Mouse (Mus musculus): ENCODE measurements around the gene Fkbp15.

Gene Fkbp15

DNA sequence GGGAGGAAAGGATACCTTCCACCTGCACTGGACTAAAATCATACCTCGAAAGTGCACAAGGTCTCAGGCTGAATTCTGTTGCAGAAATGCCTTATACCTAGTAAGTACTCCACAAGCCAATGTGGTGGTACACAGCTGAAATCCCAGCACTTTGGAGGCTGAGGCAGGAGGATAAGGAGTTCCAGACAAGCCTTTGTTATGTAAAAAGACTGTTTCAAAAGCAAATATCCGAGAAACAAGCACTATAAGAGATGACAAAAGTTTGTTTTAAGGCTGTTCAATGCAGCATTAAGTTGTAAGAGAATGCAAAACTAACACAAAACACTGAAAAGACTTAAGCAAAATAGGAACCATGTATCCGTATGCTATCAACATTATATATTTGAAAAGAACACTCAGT lies 45.8 kb downstream of the Fkbp15 start:
- no peak for DNase-seq

DNA sequence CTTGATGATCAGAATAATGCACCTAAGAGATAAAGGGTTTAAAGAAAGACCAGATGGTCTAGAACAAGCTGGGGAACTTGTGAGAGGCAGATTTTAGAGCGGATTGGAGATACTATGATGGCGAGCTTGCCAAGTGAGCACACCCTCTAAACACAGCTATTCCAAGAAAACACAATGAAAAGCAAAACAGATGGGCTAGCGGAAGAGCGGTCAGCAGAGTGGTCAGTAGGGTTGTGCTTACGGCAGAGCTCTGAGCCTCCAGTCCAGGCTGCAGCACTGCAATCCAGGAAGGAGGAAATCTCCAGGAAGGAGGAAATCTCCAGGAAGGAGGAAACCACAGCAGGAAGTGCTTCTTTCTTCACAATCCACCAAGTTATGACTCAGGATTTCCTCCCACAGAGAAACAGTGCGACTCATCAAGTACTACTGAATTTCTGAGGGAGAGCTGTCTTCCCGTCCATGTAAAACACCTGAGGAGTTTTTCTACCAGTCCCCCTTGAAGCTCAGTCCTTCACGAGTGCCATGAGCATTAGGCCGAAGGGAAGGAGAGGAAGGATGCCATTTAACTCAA lies 46.6 kb downstream of the Fkbp15 start:
- no peak for DNase-seq

DNA sequence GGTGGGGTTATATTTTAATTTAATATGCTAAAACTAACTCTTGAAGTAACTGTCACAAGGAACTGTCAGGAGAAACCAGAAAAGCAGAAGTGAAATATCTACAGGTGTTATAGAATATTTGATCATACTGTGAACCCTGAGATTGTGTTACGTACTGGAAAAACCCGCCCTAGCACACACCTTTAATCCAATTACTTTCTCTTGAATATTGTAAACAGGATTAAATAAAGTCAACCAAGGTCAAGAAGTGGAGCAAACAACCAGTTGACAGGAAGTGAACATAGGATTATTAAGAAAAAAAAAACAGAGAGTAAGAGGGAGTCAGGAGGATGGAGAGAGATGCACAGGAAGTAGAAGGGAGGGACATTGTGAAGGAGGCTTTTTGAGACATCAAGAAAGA lies 47.5 kb downstream of the Fkbp15 start:
- no peak for DNase-seq

DNA sequence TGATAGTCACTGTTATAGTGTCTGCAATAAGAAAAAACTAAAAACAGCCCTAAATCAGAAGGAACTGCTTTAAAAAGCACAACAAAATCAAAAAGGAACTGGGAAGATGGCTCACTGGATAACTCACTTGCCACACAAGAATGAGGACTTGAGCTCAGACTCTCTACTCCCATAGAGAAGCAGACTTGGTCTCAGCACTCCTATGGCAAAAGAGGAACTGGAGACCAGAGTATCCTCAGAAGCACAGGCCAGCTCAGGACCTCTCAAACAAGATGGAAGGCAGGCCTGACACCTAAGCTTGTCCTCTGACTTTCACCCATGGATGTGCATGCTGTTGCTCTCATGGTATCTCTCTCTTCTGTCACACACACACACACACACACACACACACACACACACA lies 51.9 kb downstream of the Fkbp15 start:
- no peak for DNase-seq

DNA sequence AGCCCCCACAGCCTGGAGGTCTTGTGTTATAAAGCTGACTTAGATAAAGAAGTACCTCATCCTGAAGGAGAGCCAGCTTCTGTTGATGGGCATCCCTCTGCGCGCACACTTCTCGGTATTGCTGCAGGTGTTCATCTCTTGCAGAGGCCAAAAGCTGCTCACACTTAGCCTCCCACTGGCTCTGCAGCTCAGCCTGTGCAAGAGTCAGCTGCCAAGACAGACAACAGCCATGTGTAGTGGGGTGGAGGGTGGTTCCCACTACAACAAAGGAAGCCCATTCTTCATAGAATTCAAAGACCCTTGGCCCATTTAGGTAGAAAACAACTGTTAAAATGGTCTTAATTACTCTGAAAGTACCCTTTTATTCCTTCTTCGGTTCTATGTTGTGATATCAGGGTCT lies 53.5 kb downstream of the Fkbp15 start:
- DNase-seq, result no peak

DNA sequence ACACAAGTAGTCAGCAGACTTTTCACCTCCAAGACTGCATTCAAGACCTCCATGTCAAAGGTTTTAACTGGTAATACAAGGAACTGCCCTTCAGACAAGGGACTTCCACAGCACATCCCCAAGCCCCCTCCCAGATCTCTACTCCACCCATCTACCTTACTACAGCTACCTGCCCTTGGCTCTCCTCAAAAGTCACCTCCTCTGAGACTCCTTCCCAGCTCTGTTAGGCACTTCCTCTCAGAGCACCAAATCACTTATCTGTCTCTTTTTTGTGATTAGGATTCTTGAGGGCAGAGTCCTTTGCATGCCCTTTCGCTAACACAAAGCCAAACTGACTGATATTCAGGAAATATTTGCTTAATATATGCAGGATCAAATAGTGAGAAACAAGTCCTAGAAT lies 54.0 kb downstream of the Fkbp15 start:
- DNase-seq, result no peak

DNA sequence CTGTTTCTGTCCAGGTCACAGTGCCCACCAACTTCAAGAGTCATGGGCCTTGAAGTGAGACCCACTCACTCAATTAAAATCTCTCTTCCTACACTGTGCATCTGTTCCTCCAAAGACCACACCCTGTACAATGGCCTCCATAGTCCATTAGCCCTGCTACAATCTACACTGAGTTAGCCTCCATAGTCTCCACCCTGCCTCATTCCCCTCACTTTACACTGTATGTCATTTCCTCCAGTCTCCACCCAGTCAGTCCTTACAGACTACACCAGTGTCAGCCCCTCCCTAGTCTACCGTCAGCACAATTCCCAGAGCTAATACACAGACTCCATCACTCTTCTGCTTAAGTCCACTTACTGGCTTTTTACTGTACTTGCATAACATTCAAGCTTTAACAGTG lies 57.1 kb downstream of the Fkbp15 start:
- DNase-seq, result no peak

DNA sequence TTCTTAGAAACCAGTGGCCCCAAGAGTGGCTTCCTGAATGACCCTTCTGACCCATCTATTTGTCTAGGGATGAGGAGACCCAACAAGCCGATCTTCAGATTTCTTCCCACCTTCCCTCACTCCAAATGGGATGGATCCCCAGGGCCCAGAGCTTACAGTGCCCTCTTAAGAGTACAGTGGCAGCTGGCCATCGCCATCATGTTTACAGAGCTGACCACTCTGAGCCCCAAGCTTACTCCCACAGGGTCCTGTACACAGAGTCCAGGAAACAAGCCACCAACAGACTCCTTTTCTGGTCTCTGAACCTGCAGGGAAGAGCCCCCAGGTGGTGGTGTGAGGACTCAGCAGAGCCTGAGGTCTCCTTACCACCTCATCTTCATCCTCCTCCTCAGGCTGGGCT lies 57.6 kb downstream of the Fkbp15 start:
- DNase-seq, result no peak

DNA sequence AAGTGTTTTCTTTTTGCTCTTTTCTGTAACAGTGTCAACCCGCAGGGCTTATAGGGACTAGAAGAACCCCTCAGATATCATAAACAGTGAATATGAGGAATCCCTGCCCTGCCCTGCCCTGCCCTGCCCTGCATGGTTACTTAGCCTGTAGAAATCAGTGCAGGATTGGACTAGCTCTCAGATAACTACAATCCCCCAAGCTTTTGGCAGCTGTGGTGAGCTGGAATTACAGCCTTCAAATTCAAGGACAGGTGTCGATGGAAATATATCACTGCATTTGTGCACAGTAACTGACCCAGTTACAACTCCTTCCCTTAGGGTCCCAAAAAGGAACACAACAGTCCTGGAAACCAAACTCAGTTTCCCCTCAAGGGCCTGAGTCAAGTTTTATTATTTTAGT lies 60.3 kb downstream of the Fkbp15 start:
- DNase-seq, result no peak

DNA sequence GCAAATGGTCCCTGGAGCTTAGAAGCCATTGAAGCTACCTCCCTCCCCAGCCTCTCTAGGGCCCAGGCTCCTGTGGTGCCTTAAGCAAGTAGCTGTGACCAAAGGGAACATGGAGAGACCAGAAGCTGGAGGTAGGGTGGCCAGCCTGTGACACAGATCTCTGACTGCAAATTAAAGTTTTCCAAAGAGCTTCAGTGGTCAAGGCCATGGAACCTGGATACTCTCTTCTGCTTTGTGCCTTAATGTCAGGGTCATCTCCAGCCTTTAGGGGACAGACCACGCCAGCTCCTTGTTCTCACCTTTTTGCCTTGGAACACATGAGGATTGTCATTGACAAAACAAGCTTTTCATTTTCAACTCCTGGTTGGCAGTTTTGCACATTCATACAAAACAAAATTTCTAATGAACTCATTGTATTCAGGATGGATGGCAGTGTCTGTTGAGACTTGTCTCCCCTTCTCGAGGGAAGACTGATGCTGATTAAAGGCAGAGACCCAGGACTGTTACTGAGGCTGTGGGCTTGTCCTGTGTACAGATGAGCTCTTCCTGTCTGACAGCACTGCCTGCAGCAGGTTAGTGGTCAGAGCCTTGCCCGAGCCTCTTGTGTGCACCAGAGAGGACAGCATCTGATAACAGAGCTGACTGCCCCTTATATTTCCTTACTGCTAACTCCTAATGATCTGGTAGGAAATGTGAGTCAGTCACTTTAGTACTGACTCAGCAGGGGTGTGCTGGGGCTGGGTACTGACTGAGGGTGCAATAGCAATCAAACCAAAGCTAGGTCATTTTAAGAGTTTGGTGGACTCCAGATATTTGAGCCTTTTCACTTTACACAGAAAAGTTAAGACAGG lies 62.8 kb downstream of the Fkbp15 start:
- DNase-seq, result no peak

DNA sequence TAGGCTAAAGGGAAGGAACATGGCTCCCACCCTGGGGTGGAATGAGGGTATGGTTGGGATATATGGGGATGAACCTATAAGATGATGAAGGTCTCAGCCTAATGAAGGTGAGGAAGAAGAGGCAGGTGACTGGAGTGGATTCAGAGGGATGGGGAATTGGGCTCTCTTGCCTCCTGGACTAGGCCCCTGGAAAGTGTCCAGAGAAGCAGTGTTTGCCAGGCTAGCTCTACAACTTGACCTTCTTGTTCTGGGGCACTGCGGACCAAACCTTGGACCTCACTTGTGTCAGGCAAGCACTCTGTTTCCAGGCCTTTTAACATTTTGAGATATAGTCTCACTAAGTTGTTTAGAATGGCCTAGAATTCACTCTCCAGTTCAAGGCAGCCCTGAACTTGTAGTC lies 65.6 kb downstream of the Fkbp15 start:
- DNase-seq, result no peak

DNA sequence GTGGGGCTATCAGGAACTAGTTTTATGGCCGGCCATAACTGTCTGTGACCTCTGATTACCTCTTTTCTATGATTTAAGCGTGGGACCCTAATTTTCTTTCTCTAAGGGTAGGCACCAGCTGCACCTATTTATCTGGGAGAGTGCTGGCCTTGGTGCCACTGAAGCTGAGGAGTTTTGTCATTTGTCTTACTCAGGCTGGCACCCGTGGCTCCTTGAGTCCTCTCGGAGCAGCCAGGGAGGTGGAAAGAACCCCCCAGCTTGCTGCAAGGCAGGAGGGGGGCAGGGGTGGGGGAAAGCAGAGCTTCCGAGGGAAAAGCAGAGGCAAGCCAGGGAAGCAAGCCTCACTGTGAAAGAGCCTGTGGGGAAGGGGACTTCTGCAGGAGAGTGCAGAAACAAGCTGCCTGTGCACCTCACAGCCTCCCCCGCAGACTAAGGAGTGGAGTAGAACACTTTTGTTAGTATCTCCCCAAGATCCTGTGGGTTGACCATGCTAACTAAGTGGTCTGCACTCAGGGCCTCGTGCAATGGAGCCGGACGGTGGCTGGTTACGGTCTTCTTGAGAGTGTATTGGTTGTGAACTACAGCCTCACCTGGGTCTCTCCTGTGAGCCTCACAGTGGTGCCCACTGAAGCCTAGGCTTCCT lies 67.0 kb downstream of the Fkbp15 start:
- DNase-seq, result no peak

DNA sequence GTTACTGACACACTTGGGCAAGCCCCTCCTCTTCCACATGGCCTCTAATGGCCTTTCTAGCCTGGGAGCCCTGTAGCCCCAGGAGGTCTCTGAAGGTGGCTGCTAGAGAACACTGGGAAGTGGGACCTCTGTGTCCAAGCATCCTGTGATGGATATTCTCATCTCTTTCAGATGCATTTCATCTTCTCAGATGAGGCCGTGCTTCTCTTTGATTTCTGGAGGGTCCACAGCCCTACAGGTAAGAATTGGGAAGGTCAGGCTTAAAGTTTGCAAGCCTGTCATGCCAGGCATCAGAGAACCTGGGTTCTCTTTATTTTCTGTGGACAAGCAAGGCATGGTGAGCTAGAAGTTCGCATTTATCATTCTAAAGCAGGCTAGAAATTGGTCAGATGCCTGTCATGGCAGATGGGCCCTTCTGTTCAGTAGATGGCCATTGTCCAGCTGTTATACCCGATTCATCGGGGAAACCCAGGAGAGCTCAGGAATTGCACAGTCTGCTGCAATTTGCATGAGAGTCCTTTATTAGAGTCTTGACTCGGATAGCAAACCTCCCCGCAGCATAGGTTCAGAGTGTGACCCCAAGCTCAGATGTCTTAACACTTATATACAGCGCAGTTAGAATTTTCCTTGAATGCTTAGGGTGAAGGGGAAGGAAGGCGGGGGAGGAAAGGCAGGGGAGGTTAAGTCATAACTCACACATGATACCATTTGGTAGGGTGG lies 67.7 kb downstream of the Fkbp15 start:
- no peak for DNase-seq

DNA sequence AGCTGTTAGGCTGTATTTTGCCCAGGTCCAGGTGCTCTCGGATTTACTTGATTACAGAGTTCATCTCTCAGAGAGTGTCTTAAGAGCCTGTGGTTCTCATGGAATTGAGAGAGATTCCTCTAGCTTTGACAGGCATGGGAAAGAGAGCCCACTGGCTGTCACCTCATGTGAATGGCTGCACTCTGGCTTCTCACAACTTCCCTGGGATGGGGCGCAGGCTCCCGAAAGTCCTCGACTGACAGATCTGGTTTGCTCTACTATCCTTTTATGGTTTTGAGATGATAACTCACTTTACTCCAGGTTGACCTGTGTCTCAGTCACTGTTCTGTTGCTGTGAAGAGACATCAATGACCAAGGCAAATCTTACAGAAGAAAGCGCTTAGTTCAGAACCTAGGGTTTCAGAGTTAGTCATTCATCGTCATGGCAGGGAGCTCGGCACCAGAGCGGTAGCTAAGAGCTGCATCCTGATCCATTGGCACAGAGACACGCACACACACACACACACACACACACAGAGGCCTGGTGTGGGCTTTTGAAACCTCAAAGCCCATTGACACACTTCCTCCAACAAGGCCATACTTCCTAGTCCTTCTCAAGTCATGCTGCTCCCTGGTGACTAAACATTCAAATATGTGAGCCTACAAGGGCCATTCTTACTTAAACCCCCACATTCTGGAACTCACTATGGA lies 69.4 kb downstream of the Fkbp15 start:
- no peak for DNase-seq

DNA sequence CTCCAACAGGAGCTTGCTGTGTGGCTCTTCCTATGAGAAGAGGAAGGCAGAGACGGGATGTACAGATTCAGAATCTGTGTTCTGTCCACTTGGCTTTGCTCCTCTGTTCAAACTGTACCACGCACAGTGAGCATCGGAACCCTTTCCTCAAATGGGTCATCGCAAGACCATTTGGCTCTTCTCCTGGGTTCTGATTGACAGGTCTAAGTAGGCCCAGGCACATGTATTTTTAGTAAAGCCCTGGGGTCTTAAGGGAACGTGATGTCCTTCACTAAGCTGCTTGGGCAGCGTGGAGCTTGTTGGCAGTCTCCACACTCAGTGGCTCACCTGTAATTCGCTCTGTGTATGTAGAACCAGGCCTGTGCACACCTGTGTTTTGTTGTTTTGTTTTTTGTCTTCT lies 71.1 kb downstream of the Fkbp15 start:
- DNase-seq, result no peak

DNA sequence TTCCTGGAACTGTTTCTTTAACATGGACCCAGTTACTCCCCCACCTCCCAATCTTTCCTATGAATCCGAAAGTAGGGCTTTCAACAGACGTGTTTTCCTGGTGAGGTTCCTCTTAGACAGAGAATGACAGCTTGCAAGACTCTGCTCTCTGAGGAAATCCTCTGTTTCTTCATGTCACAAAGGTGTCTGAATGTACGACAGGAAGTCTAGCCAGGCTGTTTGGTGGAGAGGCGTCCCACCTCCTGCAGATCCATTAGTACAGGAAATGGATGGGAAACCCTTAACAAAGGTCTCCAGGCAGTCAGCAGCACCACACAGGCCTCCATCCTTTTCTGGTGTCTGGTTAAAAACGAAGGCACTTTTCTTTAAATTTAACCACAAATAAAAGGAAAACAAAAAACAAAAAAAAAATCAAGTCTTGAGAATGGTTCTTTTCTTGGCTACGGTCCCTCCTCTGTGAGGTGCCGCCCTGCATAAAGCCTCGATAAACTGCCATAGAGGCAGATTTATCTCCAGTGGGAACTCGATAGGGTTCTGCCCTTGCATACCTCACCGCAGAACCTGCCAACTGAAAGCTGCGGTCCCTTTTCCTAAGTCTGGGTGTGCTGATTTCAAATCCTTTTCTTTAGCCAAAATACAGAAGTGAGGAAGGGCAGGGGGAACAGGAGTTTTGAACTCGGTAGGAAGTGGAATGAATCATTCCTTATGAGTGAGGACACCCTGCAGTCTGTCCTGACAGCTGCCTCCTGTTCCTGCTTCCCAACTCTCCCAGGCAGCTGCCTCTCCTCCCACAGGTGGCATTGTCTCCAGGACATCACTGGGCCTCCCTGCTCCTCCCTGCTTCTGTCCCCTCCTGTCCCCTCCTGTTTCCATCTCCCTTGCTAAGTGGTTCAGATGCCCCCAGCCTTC lies 73.1 kb downstream of the Fkbp15 start:
- peak; percentile 39 to 50 for DNase-seq

DNA sequence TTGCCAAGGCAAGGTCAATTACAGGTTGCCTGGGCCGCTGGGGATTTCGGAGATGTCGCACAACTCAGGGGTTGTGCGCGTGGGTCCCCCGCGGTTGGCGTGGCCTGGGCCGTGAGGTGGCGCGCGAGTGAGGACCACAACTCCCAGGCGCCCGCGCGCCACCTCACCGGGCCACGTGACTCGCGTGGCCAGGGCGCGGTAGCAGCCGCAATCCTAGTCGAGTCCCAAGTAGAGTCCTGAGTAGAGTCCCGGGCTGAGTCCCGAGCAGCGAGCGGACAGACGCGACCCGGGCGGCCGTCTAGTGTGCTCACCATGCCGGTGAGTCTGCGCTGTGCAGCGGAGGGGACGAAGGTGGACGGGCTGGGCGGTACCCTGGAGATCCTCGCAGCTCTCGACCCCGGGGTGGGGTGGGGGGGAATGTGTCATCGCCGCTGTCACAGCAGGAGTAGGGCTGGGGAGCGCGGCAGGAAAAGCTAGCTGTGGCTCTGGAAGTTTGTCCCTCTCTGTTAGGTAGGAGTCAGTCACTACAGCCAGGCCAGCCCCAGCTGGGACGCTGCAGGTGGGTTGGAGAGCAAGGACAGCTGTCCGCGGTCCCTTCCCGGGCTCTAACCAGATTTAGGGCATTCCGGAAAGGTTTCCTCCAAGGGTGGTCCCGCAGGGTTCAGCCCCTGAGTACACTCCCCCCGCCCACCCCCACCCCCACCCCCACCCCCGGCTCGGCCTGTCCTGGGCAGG lies 73.9 kb downstream of the Fkbp15 start:
- peak; percentile 82 to 86 for DNase-seq

DNA sequence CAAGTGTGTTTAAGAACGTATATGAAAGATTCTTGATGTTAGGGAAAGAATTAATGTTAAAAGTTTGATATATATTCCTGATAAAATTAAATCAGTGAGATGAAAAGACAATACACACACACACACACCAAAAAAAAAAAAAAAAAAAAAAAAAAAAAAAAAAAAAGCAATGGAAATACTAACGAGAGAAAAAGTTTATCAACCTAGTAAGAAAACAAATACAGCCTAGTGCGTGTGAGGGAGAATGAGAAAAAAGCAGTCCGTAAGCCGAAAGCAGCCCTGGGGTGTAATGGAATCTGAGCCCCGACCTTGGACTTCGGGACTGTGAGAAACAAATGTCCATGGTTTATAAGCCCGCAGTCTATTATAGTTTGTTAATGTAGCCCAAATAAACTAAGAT lies 74.8 kb downstream of the Fkbp15 start:
- DNase-seq, result no peak

DNA sequence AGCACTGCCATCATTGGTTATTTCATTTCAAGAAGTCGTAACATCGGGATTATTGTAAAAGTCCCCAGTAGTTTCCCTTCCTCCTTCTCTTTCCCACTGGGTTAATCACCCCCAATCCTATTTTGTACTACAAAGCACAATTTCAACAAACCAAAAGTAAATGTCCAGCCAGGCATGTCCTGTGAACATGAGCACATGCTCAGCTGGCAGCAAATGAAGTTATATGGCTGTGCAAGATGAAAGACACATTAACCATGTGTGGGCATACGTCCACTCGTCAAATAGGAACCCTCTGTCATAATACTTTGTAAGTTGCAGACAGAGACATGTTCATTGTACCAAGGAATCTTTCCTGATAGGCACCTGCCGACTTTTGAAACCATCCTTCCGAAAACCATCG lies 77.4 kb downstream of the Fkbp15 start:
- DNase-seq, result no peak

DNA sequence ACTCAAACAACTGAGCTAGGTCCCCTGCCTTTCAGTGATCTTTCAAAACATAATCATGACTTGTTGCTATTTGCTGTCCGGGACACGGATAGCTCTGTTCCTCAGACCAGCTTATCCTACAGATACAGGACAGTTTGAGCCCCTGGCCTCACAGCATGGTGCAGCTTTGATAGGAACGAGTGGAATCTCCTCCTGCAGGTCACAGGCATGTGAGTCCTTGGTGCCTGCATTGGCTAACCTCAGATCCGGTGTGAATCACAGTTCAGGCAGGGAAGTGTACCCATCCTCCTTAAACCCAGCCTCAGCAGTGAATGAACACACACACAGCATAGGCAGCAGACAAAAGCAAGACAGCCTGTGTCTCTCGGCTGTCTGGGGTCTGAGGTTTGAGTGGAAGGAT lies 79.0 kb downstream of the Fkbp15 start:
- peak in 1 of 2 experiments; percentile 13 for DNase-seq

DNA sequence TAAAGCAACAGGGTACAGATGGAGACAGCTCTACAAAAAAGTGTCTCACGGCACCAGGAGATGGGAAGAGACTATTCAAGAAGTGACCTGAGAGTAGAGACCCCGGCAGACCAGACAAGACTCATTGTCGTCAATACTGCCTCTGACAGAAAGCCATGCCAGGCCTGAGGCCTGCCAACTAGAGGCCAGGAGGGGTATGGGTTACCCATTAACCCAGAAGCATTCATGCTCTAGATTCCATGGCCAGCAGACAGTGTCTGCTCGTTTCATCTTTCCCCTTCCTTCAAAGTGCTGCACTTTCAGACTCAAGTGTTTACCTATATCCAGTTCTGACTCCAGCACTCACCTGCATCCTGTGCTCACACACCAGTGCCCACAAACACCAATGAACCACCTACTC lies 82.3 kb downstream of the Fkbp15 start:
- no peak for DNase-seq

Data from lung, postnatal 4 days (tissue).